In genomic region chr6:108688344-108688743, GRCm38 (mm10) we compare ENCODE assay signal across 14 mouse cellular contexts. TPM values are rescaled to one million over a fixed set of nuclear protein-coding genes. Genes with fewer than 3 reads are reported as not detected.
DNase-seq lines count a peak whose midpoint lies in the region; ATAC-seq lines count a peak whose summit lies in the region.
"Had no signal": no experiment of that assay in that cellular context is flagged by ENCODE, and none has a peak within 500 bp of the region (broad histone marks: within the 10 kb centered on the region; RNA-seq: fewer than 3 reads in every experiment).

No protein-coding gene starts in this region.

- WGBS in kidney, embryonic 15.5 days = 66% methylated on average over 5 of the region's 5 CpGs

- H3K36me3 ChIP-seq in kidney, embryonic 15.5 days = no peaks in the 10 kb centered on the region
- H3K36me3 ChIP-seq: hindbrain, embryonic 12.5 days; limb, embryonic 13.5 days had no signal

- no peaks in the 10 kb centered on the region for H3K4me1 ChIP-seq in kidney, embryonic 15.5 days
- H3K4me1 ChIP-seq: hindbrain, embryonic 12.5 days; limb, embryonic 13.5 days had no signal

- H3K4me2 ChIP-seq in kidney, embryonic 15.5 days = no peak overlapping the region
- H3K4me2 ChIP-seq: hindbrain, embryonic 12.5 days; limb, embryonic 13.5 days had no signal

- no peak overlapping the region for H3K9ac ChIP-seq in kidney, embryonic 15.5 days
- H3K9ac ChIP-seq: hindbrain, embryonic 12.5 days; limb, embryonic 13.5 days had no signal

- ATAC-seq in kidney, embryonic 15.5 days (replicated peaks; ENCODE audit: low FRiP score) = peak; percentile 34; the same call in 1 of the 2 replicates
- ATAC-seq in megakaryocyte-erythroid progenitor cell, adult 5-6 weeks (replicated peaks; ENCODE audit: low FRiP score, low TSS enrichment, poor library complexity, severe bottlenecking) = peak; percentile 58

- no peaks in the 10 kb centered on the region for H3K27me3 ChIP-seq in kidney, embryonic 15.5 days
- H3K27me3 ChIP-seq: hindbrain, embryonic 12.5 days; limb, embryonic 13.5 days had no signal

- DNase-seq in kidney, postnatal 14 days = no peak
- peak; percentile 76 for DNase-seq in CD4-positive, CD25-positive, alpha-beta regulatory T cell, adult 2 months (ENCODE audit: low read depth, low spot score)
- DNase-seq in ZHBTc4 (ENCODE audit: low read depth, low spot score) = peak; percentile 75
- no peak for DNase-seq in frontal cortex, adult 2 months (ENCODE audit: extremely low spot score in 1 of 2, low spot score in 1 of 2)
- DNase-seq in adrenal gland, postnatal 10 days = no peak
- no peak for DNase-seq in cerebellum, postnatal 14 days
- DNase-seq: cerebellum, postnatal 10 days; gastrocnemius, adult 2 months; lung, postnatal 36 days had no signal

- H3K4me3 ChIP-seq in kidney, embryonic 15.5 days (replicated peaks) = no peak overlapping the region
- H3K4me3 ChIP-seq: gastrocnemius, adult 2 months; hindbrain, embryonic 12.5 days; layer of hippocampus, adult 2 months; limb, embryonic 13.5 days had no signal

- H3K27ac ChIP-seq in kidney, embryonic 15.5 days = no peak overlapping the region
- H3K27ac ChIP-seq: gastrocnemius, adult 2 months; hindbrain, embryonic 12.5 days; layer of hippocampus, adult 2 months; limb, embryonic 13.5 days had no signal

- H3K9me3 ChIP-seq in kidney, embryonic 15.5 days (replicated peaks) = no peaks in the 10 kb centered on the region
- H3K9me3 ChIP-seq: hindbrain, embryonic 12.5 days; limb, embryonic 13.5 days had no signal

RNA-seq across cellular contexts. Expression of gene Bhlhe40, which starts 27.9 kb away (rescaled TPM):
- polyA plus RNA-seq in kidney, embryonic 15.5 days (2015; fragmentation: Nextera tagmentation; extraction: Ambion mirVana) = 15.9 and 16.0 TPM in 2 replicates
- 1.4 TPM in 1 of 2 replicates, not detected in the other for total RNA-seq in megakaryocyte-erythroid progenitor cell, adult 5-6 weeks (2014; fragmentation: Nextera tagmentation)
- total RNA-seq in megakaryocyte-erythroid progenitor cell, adult 5-6 weeks (2017) = 3.1 and 15.2 TPM in 2 replicates
- 55.7 and 63.4 TPM in 2 replicates for polyA plus RNA-seq in frontal cortex, adult 2 months (2012; rRNA removed)
- 10 to 100 TPM; 47.0 to 94.0 TPM for total RNA-seq in adrenal gland, postnatal 10 days (2021)

Comparison
In these comparisons a context has a peak if more than half of its experiments do, and no peak if none do; other contexts are left out.
1. DNase-seq: peak in CD4-positive, CD25-positive, alpha-beta regulatory T cell, adult 2 months (single experiment) and ZHBTc4 (single experiment); none in kidney, postnatal 14 days (single experiment), frontal cortex, adult 2 months (0 of 2), adrenal gland, postnatal 10 days (single experiment) and cerebellum, postnatal 14 days (0 of 2).